Mouse (Mus musculus) MEL (cell line): ENCODE results near the gene Tesk1. TPM values are rescaled to one million over a fixed set of nuclear protein-coding genes. Genes with fewer than 3 reads are reported as not detected.

Experiments
- DNase-seq: peaks from one replicate; pipeline ENCODE4 v3.0.0; 2011; ENCODE audit warnings: low read depth, low spot score
- H3K27ac ChIP-seq: 2 replicates; pipeline ENCODE4 v1.5.1; 2012; ENCODE audit warnings: low read depth, mild to moderate bottlenecking, control low read depth, low read length, moderate library complexity; ENCODE audit not compliant: control insufficient read depth
- H3K27me3 ChIP-seq, 2 experiments: fragments of 150-350 bp in 1 of 2; sonication (generic) in 1 of 2; 2 replicates each; pipeline ENCODE4 v1.6.1; 2012; ENCODE audit warnings: low read length in 2 of 2, mild to moderate bottlenecking in 2 of 2, improper control_type of control experiment in 1 of 2, moderate library complexity in 1 of 2; ENCODE audit not compliant: insufficient read depth in 2 of 2, control insufficient read depth in 1 of 2
- H3K36me3 ChIP-seq, 2 experiments: 2 replicates each; pipeline ENCODE4 v1.6.1; 2012 to 2014; ENCODE audit warnings: low read length in 2 of 2, improper control_type of control experiment in 1 of 2, inconsistent platforms in 1 of 2, mild to moderate bottlenecking in 1 of 2; ENCODE audit not compliant: insufficient read depth in 2 of 2, control insufficient read depth in 1 of 2
- H3K4me1 ChIP-seq, 2 experiments: fragments of 150-350 bp in 1 of 2; sonication (generic) in 1 of 2; 2 replicates each; pipeline ENCODE4 v1.6.1; 2012; ENCODE audit warnings: low read length in 2 of 2, improper control_type of control experiment in 1 of 2, mild to moderate bottlenecking in 1 of 2; ENCODE audit not compliant: insufficient read depth in 2 of 2, control insufficient read depth in 1 of 2
- H3K4me3 ChIP-seq, 2 experiments: fragments of 150-350 bp in 1 of 2; sonication (generic) in 1 of 2; 2 replicates each; pipeline ENCODE4 v1.5.1; 2012; ENCODE audit warnings: low read depth in 2 of 2, low read length in 2 of 2, mild to moderate bottlenecking in 2 of 2, moderate library complexity in 2 of 2, control low read depth in 1 of 2, improper control_type of control experiment in 1 of 2; ENCODE audit not compliant: control insufficient read depth in 1 of 2, insufficient read depth in 1 of 2
- H3K79me2 ChIP-seq: 2 replicates; pipeline ENCODE4 v1.6.1; 2012; ENCODE audit warnings: mild to moderate bottlenecking, low read length, moderate library complexity; ENCODE audit not compliant: control insufficient read depth, poor library complexity, insufficient read depth
- H3K9ac ChIP-seq: 2 replicates; pipeline ENCODE4 v1.6.1; 2012; ENCODE audit warnings: low read depth, mild to moderate bottlenecking, control low read depth, low read length, moderate library complexity; ENCODE audit not compliant: control insufficient read depth, poor library complexity, severe bottlenecking
- H3K9me3 ChIP-seq: fragments of 150-350 bp; sonication (generic); replicated peaks from 2 replicates; pipeline ENCODE4 v1.6.1; 2012; ENCODE audit warnings: mild to moderate bottlenecking, low read length, improper control_type of control experiment, moderate library complexity; ENCODE audit not compliant: insufficient read depth
- CHD1 ChIP-seq: IDR thresholded peaks from 2 replicates; pipeline ENCODE4 v1.6.1; 2012; ENCODE audit warnings: low read depth, mild to moderate bottlenecking, inconsistent platforms, low read length, improper control_type of control experiment
- CHD2 ChIP-seq: IDR thresholded peaks from 2 replicates; pipeline ENCODE4 v1.6.1; 2011; ENCODE audit warnings: low read length, improper control_type of control experiment
- E2F4 ChIP-seq: IDR thresholded peaks from 2 replicates; pipeline ENCODE4 v1.6.1; 2011; ENCODE audit warnings: low read depth, low read length, improper control_type of control experiment, borderline replicate concordance
- ELF1 ChIP-seq: IDR thresholded peaks from 2 replicates; pipeline ENCODE4 v1.6.1; 2014; ENCODE audit warnings: low read depth, mild to moderate bottlenecking, inconsistent platforms, low read length, improper control_type of control experiment, moderate library complexity
- EP300 ChIP-seq, 2 experiments: IDR thresholded peaks; 2 replicates each; pipeline ENCODE4 v1.6.1; 2011; ENCODE audit warnings: improper control_type of control experiment in 2 of 2, low read length in 2 of 2, low read depth in 1 of 2, mild to moderate bottlenecking in 1 of 2
- ETS1 ChIP-seq: IDR thresholded peaks from 2 replicates; pipeline ENCODE4 v1.6.1; 2012; ENCODE audit warnings: low read depth, mild to moderate bottlenecking, inconsistent platforms, low read length, improper control_type of control experiment, moderate library complexity
- GATA1 ChIP-seq: IDR thresholded peaks from 2 replicates; pipeline ENCODE4 v1.6.1; 2011; ENCODE audit warnings: low read depth, low read length, improper control_type of control experiment
- HCFC1 ChIP-seq: IDR thresholded peaks from 2 replicates; pipeline ENCODE4 v1.6.1; 2012; ENCODE audit warnings: low read depth, mild to moderate bottlenecking, inconsistent platforms, low read length, improper control_type of control experiment, moderate library complexity
- MAX ChIP-seq: IDR thresholded peaks from 2 replicates; pipeline ENCODE4 v1.6.1; 2011; ENCODE audit warnings: low read length, improper control_type of control experiment
- MXI1 ChIP-seq: IDR thresholded peaks from 2 replicates; pipeline ENCODE4 v1.6.1; 2011; ENCODE audit warnings: mild to moderate bottlenecking, low read depth, low read length, improper control_type of control experiment
- MYB ChIP-seq: IDR thresholded peaks from 2 replicates; pipeline ENCODE4 v1.6.1; 2011; ENCODE audit warnings: mild to moderate bottlenecking, low read depth, low read length, improper control_type of control experiment
- MYC ChIP-seq: IDR thresholded peaks from 2 replicates; pipeline ENCODE4 v1.6.1; 2011; ENCODE audit warnings: low read depth, mild to moderate bottlenecking, low read length, improper control_type of control experiment, moderate library complexity
- NRF1 ChIP-seq: IDR thresholded peaks from 2 replicates; pipeline ENCODE4 v1.6.1; 2014; ENCODE audit warnings: low read depth, mild to moderate bottlenecking, inconsistent platforms, low read length, improper control_type of control experiment, moderate library complexity; ENCODE audit not compliant: poor library complexity, insufficient read depth, severe bottlenecking
- POLR2A ChIP-seq, 2 experiments: IDR thresholded peaks; 2 replicates each; pipeline ENCODE4 v1.6.1; 2011 to 2012; ENCODE audit warnings: low read length in 2 of 2, mild to moderate bottlenecking in 2 of 2, control low read depth in 1 of 2, improper control_type of control experiment in 1 of 2, low read depth in 1 of 2, moderate library complexity in 1 of 2; ENCODE audit not compliant: control insufficient read depth in 1 of 2, insufficient read depth in 1 of 2, poor library complexity in 1 of 2
- SIN3A ChIP-seq: IDR thresholded peaks from 2 replicates; pipeline ENCODE4 v1.6.1; 2012; ENCODE audit warnings: low read length, improper control_type of control experiment, inconsistent platforms
- SMC3 ChIP-seq: IDR thresholded peaks from 2 replicates; pipeline ENCODE4 v1.6.1; 2011; ENCODE audit warnings: low read depth, low read length, improper control_type of control experiment
- TAL1 ChIP-seq: IDR thresholded peaks from 2 replicates; pipeline ENCODE4 v1.6.1; 2012; ENCODE audit warnings: mild to moderate bottlenecking, inconsistent platforms, low read length, moderate library complexity, mixed read lengths
- UBTF ChIP-seq: IDR thresholded peaks from 2 replicates; pipeline ENCODE4 v1.6.1; 2012; ENCODE audit warnings: low read depth, mild to moderate bottlenecking, inconsistent platforms, low read length, improper control_type of control experiment, moderate library complexity, borderline replicate concordance; ENCODE audit not compliant: insufficient read depth
- USF1 ChIP-seq: IDR thresholded peaks from 2 replicates; pipeline ENCODE4 v1.6.1; 2014; ENCODE audit warnings: low read depth, mild to moderate bottlenecking, inconsistent platforms, low read length, improper control_type of control experiment, moderate library complexity
- ZC3H11A ChIP-seq: IDR thresholded peaks from 2 replicates; pipeline ENCODE4 v1.6.1; 2012; ENCODE audit warnings: low read depth, mild to moderate bottlenecking, inconsistent platforms, low read length, improper control_type of control experiment
- ZMIZ1 ChIP-seq: IDR thresholded peaks from 2 replicates; pipeline ENCODE4 v1.6.1; 2012; ENCODE audit warnings: low read depth, mild to moderate bottlenecking, inconsistent platforms, low read length, improper control_type of control experiment, moderate library complexity
- polyA plus RNA-seq, 2 experiments: library from polyadenylated mRNA; stranded (reverse) in 1 of 2; unstranded in 1 of 2; fragments of >175 nt in 1 of 2; fragments of >200 nt in 1 of 2; gene quantifications; 2 replicates each; pipeline versions ENCODE4 v1.2.1 to v1.2.4; 2012; ENCODE audit warnings: low replicate concordance in 2 of 2, low read depth in 1 of 2; ENCODE audit not compliant: insufficient read length in 2 of 2, insufficient read depth in 1 of 2, missing spikeins in 1 of 2
- total RNA-seq: library from RNA; depleted of rRNA; stranded (reverse); fragments of 300-350 nt; gene quantifications from 2 replicates; pipeline ENCODE4 v1.2.3, GENCODE M21; 2012

Tesk1 gene
- total and polyA plus RNA-seq, 3 experiments = 9.1 to 24.6 TPM; not detected in 1

DNA sequence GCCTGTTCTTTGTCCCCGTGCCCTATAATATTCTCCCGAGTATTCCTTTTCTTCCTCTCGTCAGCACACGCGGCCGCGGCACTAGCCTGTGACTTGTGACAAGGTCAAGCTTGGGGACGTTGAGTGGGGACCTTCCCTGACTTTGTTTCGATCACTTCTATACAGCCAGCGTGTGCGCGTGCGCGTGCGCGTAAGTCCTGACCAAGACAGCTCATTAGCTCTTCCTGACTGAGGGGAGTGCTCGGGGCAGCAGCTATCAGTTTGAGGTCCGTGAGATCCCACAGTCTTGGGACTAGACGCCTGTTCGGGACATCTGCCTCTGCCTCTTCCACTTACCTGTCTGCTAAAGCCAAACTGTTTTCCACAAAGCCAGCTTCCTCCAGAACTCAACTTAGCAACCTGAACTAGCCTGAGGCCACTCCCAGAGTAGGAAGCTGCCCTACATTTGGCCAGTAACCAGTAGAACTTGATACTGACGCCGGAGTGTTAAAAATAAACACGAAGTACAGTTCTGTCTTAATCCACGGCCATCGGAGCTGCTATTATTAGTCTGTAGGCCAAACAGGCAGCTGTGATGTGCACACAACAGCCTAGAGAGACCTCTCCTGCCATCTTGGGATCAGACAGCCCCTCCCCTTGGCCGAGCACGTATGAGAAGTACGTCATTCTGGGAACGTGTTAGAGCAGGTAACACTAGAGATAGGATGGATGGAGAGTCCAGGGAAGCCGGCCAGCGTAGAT, 42.2 kb upstream of the Tesk1 start:
- Histone ChIP-seq H3K9ac (no peak overlapping the region), H3K27me3 (no peaks in the 10 kb centered on the region), H3K9me3 (no peaks in the 10 kb centered on the region)

DNA sequence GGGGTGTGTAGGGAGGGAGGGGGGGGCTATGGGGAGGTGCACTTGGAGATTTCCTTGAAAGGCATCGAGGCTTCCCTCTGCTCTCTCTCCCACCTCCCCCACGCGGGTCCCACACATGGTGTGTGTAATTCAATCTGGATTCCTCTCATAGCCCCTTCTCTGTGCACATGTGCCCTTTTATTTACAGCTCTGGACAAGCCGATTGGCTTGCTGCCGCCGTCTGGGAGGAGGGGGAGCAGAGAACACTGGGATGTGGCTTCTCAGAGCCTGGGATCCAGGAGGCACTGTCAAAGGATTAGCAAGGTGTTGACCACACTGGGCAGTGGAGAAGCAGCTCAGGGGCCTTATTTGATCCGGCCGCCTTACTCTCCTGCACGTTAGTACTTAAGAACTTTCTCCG, 40.8 kb upstream of the Tesk1 start:
- H3K4me3 ChIP-seq = no peak overlapping the region
- H3K4me1 ChIP-seq = no peaks in the 10 kb centered on the region
- no peak overlapping the region for H3K9ac ChIP-seq
- no peak overlapping the region for H3K27ac ChIP-seq
- TF ChIP-seq HCFC1 (no peak), CHD1 (no peak), E2F4 (no peak), MYB (no peak), NRF1 (no peak), ZC3H11A (no peak), ELF1 (no peak), TAL1 (no peak), MAX (no peak), SIN3A (no peak), USF1 (no peak), SMC3 (no peak), CHD2 (no peak), POLR2A (IDR thresholded peaks at IDR 0.05; ENCODE audit: control insufficient read depth in 1 of 2, insufficient read depth in 1 of 2, low read depth in 1 of 2, low read length in 2 of 2, poor library complexity in 1 of 2) (no peak), GATA1 (no peak), ETS1 (no peak)
- H3K27me3 ChIP-seq = no peaks in the 10 kb centered on the region
- H3K36me3 ChIP-seq = no peaks in the 10 kb centered on the region
- no peak for DNase-seq
- H3K79me2 ChIP-seq = no peaks in the 10 kb centered on the region
- no peaks in the 10 kb centered on the region for H3K9me3 ChIP-seq

More for the DNA sequence above, 42.2 kb upstream of the Tesk1 start:
- TF ChIP-seq E2F4 = no peak
- no peak for TF ChIP-seq UBTF
- no peak for TF ChIP-seq ZMIZ1
- TF ChIP-seq MAX = no peak
- no peak for TF ChIP-seq EP300 (IDR thresholded peaks at IDR 0.05; ENCODE audit: low read depth in 1 of 2, low read length in 2 of 2)
- TF ChIP-seq MYC = no peak
- no peak for TF ChIP-seq ELF1
- no peak for TF ChIP-seq MXI1
- Histone ChIP-seq H3K27ac (no peak overlapping the region), H3K36me3 (no peaks in the 10 kb centered on the region; a peak in 1 of 4 replicates), H3K79me2 (no peaks in the 10 kb centered on the region), H3K4me1 (peaks cover 2 to 4% of the 10 kb centered on the region in 2 experiments; a peak in 1 of 4 replicates), H3K4me3 (no peak overlapping the region)
- DNase-seq = no peak
